ENCODE assay signal across 21 mouse cellular contexts in genomic region chr6:127540517-127540916, GRCm38 (mm10). TPM values are rescaled to one million over a fixed set of nuclear protein-coding genes. Genes with fewer than 3 reads are reported as not detected.
DNase-seq lines count a peak whose midpoint lies in the region; ATAC-seq and TF ChIP-seq lines count a peak whose summit lies in the region.
"Had no signal": no experiment of that assay in that cellular context is flagged by ENCODE, and none has a peak within 500 bp of the region (broad histone marks: within the 10 kb centered on the region; RNA-seq: fewer than 3 reads in every experiment).

No protein-coding gene starts in this region.

- no peak overlapping the region for H3K4me3 ChIP-seq in lung, embryonic 14.5 days (ENCODE audit: low read depth, low read length)
- H3K4me3 ChIP-seq in lung, embryonic 16.5 days (ENCODE audit: low read length), result no peak overlapping the region
- H3K4me3 ChIP-seq in lung, adult 2 months (replicated peaks; ENCODE audit: extremely low read depth, low read depth, low read length), result no peak overlapping the region
- H3K4me3 ChIP-seq: embryonic facial prominence, embryonic 10.5 days; embryonic facial prominence, embryonic 12.5 days; forebrain, embryonic 13.5 days; forebrain, embryonic 15.5 days had no signal

- ATAC-seq in lung, embryonic 14.5 days (ENCODE audit: insufficient read depth), result peak; percentile 61; the same call in 1 of the 2 replicates
- peak; percentile 79 for ATAC-seq in lung, embryonic 16.5 days (ENCODE audit: low read depth)
- 0 out of 2 replicates have a peak, but pooled peaks have one; percentile 26 for ATAC-seq in granulocyte monocyte progenitor cell, adult 5-6 weeks (replicated peaks; ENCODE audit: poor library complexity, severe bottlenecking)
- ATAC-seq: activated CD4-positive, CD25-positive, alpha-beta regulatory T cell, adult 4 months; forebrain, embryonic 13.5 days; forebrain, embryonic 15.5 days; Patski had no signal

- H3K4me2 ChIP-seq in lung, embryonic 14.5 days, result no peak overlapping the region
- no peak overlapping the region for H3K4me2 ChIP-seq in lung, embryonic 16.5 days (ENCODE audit: low read depth, low read length)
- H3K4me2 ChIP-seq: embryonic facial prominence, embryonic 12.5 days; forebrain, embryonic 13.5 days; forebrain, embryonic 15.5 days had no signal

- no peak overlapping the region for H3K9ac ChIP-seq in lung, embryonic 14.5 days
- H3K9ac ChIP-seq in lung, embryonic 16.5 days (ENCODE audit: low read length), result no peak overlapping the region
- H3K9ac ChIP-seq: embryonic facial prominence, embryonic 12.5 days; forebrain, embryonic 13.5 days; forebrain, embryonic 15.5 days had no signal

- no peak for TF ChIP-seq POLR2A in lung, adult 2 months (IDR thresholded peaks at IDR 0.05; ENCODE audit: borderline replicate concordance, extremely low read depth, low read depth, low read length)

- peaks cover 4% of the 10 kb centered on the region; the same call in 1 of the 2 replicates for H3K4me1 ChIP-seq in lung, embryonic 14.5 days (ENCODE audit: insufficient read depth)
- H3K4me1 ChIP-seq in lung, embryonic 16.5 days (replicated peaks; ENCODE audit: control insufficient read depth, insufficient read depth, low read length), result peaks cover 4% of the 10 kb centered on the region; the same call in 1 of the 2 replicates
- no peaks in the 10 kb centered on the region for H3K4me1 ChIP-seq in lung, adult 2 months (ENCODE audit: control insufficient read depth, insufficient read depth, low read length)
- H3K4me1 ChIP-seq: embryonic facial prominence, embryonic 12.5 days; forebrain, embryonic 13.5 days; forebrain, embryonic 15.5 days had no signal

- TF ChIP-seq CTCF in lung, embryonic 14.5 days (IDR thresholded peaks at IDR 0.05; ENCODE audit: low read depth), result no peak
- TF ChIP-seq CTCF in lung, adult 2 months (IDR thresholded peaks at IDR 0.05; ENCODE audit: insufficient read depth, low read length), result no peak

- peak; percentile 63 for DNase-seq in lung, embryonic 14.5 days
- no peak for DNase-seq in lung, postnatal 36 days
- DNase-seq in lung, adult 2 months, result no peak
- DNase-seq in NIH3T3 (ENCODE audit: low read depth), result peak; percentile 57
- no peak for DNase-seq in layer of hippocampus, adult 9-11 months
- DNase-seq: adrenal gland, adult 8-10 months; adrenal gland, postnatal 14 days; adrenal gland, postnatal 36 days; cerebellum, adult 11-12 months; cerebellum, adult 2 months; cerebellum, adult 9-10 months; cerebellum, postnatal 10 days; cerebellum, postnatal 25 days had no signal

- H3K27me3 ChIP-seq in lung, embryonic 14.5 days (ENCODE audit: insufficient read depth, low read length), result no peaks in the 10 kb centered on the region
- 0 out of 2 replicates have a peak, but pooled peaks cover 4% of the 10 kb centered on the region for H3K27me3 ChIP-seq in lung, embryonic 16.5 days (ENCODE audit: control insufficient read depth, insufficient read depth, low read depth, low read length)
- H3K27me3 ChIP-seq: embryonic facial prominence, embryonic 12.5 days had no signal

- no peaks in the 10 kb centered on the region for H3K36me3 ChIP-seq in lung, embryonic 14.5 days (ENCODE audit: insufficient read depth)
- no peaks in the 10 kb centered on the region for H3K36me3 ChIP-seq in lung, embryonic 16.5 days (ENCODE audit: control insufficient read depth, insufficient read depth, low read length)
- H3K36me3 ChIP-seq: embryonic facial prominence, embryonic 10.5 days; embryonic facial prominence, embryonic 12.5 days; forebrain, embryonic 15.5 days had no signal

- no peaks in the 10 kb centered on the region for H3K9me3 ChIP-seq in lung, embryonic 14.5 days (ENCODE audit: low read depth, low read length)
- H3K9me3 ChIP-seq in lung, embryonic 16.5 days (ENCODE audit: control insufficient read depth, low read length), result no peaks in the 10 kb centered on the region
- H3K9me3 ChIP-seq: embryonic facial prominence, embryonic 10.5 days; embryonic facial prominence, embryonic 12.5 days; forebrain, embryonic 13.5 days; forebrain, embryonic 15.5 days had no signal

- 28% methylated on average over 4 of the region's 4 CpGs for WGBS in lung, embryonic 14.5 days
- WGBS in lung, embryonic 16.5 days, result 34% methylated on average over 4 of the region's 4 CpGs
- WGBS in lung, adult 2 months, result 46% methylated on average over 4 of the region's 4 CpGs

- H3K27ac ChIP-seq in lung, embryonic 14.5 days (ENCODE audit: low read depth), result no peak overlapping the region
- no peak overlapping the region for H3K27ac ChIP-seq in lung, embryonic 16.5 days (ENCODE audit: low read length)
- H3K27ac ChIP-seq: embryonic facial prominence, embryonic 10.5 days; embryonic facial prominence, embryonic 12.5 days; forebrain, embryonic 13.5 days; forebrain, embryonic 15.5 days had no signal

RNA-seq across cellular contexts. Expression of gene Cracr2a, which starts 20.6 kb away (rescaled TPM):
- 2.8 and 3.8 TPM in 2 replicates for polyA plus RNA-seq in lung, embryonic 14.5 days (2014; fragmentation: Nextera tagmentation; extraction: Ambion mirVana)
- polyA plus RNA-seq in lung, embryonic 16.5 days (2015; fragmentation: Nextera tagmentation; extraction: Ambion mirVana), result 4.3 and 4.7 TPM in 2 replicates
- polyA plus RNA-seq in lung, adult 2 months (2012; rRNA removed), result 10.2 and 12.7 TPM in 2 replicates
- total RNA-seq in granulocyte monocyte progenitor cell, adult 5-6 weeks (2014; fragmentation: Nextera tagmentation), result 8.6 and 9.4 TPM in 2 replicates
- 9.5 and 9.6 TPM in 2 replicates for total RNA-seq in granulocyte monocyte progenitor cell, adult 5-6 weeks (2017)
- polyA plus RNA-seq: Patski had no signal

Comparison
In these comparisons a context has a peak if more than half of its experiments do, and no peak if none do; other contexts are left out.
1. DNase-seq: peak in lung, embryonic 14.5 days (single experiment) and NIH3T3 (single experiment); none in lung, postnatal 36 days (single experiment), lung, adult 2 months (single experiment) and layer of hippocampus, adult 9-11 months (single experiment).
2. ATAC-seq: peak in every context shown above with its lines; median percentile 79 in lung, embryonic 16.5 days; 61 in lung, embryonic 14.5 days; 26 in granulocyte monocyte progenitor cell, adult 5-6 weeks.